Mouse (Mus musculus) right cerebral cortex, postnatal 14 days (tissue): ENCODE measurements around the gene H2-DMb2.

Experiments
- DNase-seq: peaks from one replicate; pipeline ENCODE4 v3.0.0; 2022

The H2-DMb2 gene

DNA sequence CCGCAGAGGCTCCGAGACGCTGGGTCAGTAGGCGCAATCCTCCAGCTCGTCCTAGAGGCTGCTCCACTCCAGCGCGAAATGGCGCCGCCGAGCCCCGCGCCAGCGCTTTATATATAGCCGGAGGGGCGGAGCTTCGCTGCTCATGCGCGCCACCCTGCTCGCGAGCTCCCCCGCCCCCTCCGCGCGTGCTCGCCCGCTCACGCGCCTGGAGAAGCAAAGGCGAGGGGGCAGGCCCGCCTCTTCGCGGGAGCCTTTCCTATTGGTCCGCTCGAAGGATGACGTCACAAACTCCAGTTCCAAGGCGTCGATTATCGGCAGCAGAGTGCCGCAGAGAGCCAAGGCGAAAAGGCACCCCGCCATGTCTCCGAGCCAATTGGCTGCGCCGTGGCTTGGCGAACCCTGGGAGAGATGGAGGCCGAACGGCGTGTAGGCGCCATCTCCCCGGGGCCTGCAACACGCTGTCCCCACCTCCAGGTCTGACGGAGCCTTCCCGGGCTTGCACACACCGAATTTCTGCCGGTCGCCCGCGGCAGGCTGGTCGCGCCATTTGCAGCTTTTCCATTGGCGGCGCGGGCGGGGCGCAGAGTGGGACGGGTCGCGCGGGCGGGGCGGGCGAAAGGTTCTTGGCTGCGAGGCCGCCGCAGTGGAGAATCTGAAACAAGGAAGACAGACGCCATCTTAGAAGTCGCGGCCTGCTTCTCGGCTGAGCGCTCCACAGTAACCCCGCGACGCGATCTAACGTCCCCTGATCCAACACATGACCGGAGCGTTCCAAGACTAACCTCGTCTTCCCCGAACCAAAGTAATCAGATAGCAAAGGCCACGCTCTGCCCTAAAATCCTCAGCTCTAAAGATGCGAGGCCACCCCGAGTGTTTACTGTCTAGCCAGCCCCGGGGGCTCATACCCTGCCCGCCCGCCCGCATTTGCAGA is 23.6 kb upstream of the H2-DMb2 start, which contains the start of gene H2-DMa:
Gene H2-DMa (plus strand): TSS at position 293 of the 931 bp plus-strand sequence.
- DNase-seq = peak; percentile 97

GRCm38 (mm10) chr17:34120180-34120723 is 22.9 kb upstream of the H2-DMb2 start:
- peak; percentile 91 for DNase-seq

DNA sequence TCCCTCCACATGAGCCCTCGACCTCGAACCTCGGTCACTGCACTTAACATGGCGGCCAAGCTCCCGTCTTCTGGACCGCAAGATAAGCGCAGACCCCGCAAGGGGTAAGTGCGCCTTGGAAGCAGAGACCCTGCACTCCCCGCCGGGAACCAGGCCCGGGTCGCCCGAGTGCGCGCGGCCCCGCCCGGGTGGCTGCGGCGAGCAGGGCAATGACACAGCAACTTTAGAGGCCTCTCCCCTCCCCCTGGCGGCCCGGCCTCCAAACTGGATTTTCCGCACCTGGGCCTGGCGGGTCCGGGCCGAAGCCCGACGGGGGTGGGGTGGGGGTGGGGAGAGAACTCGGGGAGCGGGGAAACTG is 22.3 kb upstream of the H2-DMb2 start:
- peak; percentile 75 for DNase-seq

DNA sequence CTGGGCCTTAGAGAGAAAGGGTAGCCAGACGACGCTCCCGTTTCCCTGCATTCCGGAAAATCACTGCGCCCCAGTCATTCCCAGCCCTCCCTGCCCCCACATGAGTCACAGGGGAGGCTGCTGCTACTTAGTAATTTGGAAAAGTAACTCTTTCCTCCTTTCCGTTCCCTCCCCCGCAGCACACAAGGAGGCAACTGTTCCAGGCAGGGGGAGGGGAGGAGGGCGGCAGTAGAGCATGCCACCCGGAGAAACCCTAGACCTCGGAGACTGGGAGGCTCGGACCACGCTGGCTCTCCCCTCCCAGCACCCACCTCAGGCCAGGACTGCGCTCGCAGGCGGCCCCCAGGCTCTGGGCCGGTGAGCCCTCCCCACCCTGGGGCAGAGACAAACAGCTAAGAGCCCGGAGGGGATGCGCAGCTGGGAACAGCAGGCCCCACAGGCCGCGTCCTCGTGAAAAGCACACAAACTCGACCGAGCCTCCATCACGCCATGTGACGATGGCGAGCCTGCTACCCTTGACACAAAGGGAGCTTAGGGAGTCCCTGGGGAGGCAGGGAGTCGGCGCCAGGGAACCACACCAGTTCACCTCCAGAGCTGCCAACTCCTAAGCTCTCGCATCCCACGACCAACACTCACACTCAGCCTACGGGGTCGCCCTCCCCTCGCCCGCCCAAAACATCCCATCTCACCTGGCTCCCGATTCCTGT is 21.8 kb upstream of the H2-DMb2 start:
- peak; percentile 79 for DNase-seq

DNA sequence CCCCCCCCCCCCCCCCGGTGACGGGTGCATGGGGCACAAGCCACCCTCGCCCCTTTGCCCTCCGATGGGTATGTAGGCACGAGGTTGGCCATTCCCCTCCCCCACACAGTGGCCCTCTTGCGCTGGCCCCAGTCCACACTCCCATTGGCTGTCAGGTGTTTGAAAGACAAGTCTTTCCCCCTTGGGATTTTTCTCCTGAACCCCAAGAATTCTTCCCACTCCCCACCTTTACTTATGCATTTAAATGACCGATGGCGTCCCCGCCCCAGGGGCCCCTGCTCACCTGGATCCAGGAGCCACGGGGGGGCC is 21.3 kb upstream of the H2-DMb2 start:
- peak; percentile 68 for DNase-seq

DNA sequence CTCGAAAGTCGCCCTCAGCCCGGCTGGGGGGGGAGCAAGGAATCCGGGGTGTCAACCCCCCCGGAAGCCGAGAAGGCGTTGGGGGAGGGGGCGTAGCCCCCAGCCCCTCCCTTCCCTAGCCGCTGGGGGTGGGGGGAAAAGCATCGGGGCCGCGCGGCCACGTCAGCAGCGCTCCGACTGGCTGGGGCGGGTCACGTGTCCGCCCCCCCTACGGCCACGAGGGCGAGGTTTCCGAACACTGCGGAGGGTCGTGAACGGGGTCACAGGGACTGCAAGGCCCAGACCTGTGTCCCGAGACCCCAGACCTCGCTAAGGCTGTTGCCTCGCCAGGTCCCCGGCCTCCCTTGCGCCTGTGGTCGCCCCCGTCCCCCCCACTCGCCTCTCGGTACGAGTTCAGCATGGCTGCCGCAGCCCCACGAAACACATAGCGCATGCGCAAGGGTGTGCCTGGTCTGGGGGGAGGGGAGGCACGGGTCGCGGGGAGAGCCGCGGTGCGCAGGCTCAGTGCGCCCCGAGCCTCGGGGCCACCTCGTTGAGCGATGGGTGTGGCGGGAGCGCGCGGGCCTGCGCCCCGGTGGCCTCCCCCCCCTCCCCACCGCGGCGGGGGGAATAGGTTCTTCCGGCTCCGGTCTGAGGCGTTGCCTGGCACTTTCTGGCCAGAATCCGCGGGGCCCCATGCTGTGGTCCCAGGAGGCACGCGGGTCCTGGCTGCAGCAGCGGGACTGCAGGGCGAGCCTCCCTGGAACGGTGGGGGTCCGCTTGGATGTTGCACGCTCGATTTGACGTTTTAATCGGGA is 20.7 kb upstream of the H2-DMb2 start, which contains the start of gene Brd2:
Gene Brd2 (minus strand): TSS at position 447 of the 797 bp plus-strand sequence.
- DNase-seq = peak; percentile 97

DNA sequence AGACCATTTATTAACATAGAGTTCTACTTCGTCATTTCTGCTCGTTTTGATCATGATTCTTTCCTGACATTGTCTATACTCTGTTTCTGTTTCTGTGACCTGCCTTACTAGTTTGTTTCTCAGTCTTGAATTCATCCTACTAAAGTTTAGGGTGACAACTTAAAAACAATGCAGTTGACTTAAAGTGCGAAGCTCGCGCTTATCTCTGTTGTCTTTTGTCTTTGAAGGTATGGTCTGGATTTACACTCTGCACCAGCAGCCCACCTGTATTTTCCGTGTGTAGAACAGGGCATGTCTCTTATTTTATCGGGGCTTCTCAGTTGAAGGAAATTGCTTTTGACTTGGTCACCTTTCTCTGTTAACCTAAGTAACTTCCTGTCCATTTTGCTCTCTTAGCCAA is 20.0 kb upstream of the H2-DMb2 start:
- no peak for DNase-seq

DNA sequence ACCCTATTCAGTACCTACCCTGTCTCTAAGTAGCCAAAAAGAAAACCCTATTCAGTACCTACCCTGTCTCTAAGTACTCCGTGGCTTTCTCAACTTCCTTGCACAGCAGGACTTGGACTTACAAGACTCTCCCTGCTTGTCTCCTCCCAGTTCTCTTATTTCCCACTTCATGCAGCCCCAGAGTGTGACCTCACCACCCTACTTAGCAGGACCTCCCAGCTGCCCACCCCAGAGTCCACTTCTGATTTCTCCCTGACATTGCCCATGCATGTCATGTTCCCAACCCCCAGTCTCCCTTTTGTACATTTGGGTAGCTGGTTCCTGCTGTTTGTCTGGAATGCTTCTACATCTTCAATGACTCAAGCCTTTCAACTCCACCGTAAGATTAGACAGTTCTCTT is 19.6 kb upstream of the H2-DMb2 start:
- DNase-seq = no peak

DNA sequence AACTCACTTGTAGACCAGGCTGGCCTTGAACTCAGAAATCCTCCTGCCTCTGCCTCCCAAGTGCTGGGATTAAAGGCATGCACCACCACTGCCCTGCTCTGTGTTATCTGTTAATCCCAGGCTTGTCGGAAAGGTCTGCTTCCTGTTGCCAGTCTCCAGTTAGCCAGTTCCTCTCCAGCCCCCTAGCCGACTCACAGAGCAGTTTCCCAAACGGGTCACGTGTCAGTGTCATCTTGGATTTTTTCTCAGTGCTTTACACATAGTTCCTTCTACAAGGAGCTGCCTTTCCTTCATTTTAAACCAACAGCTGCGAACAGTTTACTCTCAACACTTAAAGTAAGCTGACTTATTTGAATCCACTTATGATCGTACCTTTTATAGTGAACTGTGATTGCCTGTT is 18.5 kb upstream of the H2-DMb2 start:
- no peak for DNase-seq

- no peak for DNase-seq
Measured at GRCm38 (mm10) chr17:34126826-34127420, 16.2 kb upstream of the H2-DMb2 start.

DNA sequence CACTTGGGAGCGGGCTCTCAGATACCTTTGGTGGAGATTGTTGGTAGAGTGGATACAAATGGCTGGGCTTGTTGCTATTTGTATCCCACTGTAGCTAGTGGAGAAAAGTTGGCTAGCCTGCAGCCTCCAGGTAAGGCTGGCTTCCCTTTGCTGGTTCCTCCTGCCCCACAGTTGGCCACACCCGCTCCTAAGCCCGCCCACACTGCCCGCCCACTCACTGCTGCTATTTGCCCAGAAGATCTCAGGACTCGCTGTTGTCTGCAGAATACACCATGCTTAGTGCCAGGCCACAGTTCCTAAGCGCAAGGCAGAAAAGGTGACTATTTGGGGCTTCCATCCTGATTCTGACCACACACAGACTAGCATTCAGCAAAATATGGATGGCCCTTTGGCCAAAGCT is 15.6 kb upstream of the H2-DMb2 start:
- DNase-seq = peak; percentile 57

- DNase-seq = peak; percentile 66
Measured at GRCm38 (mm10) chr17:34128264-34128937, 14.7 kb upstream of the H2-DMb2 start.

GRCm38 (mm10) chr17:34128944-34129791 is 13.9 kb upstream of the H2-DMb2 start:
- DNase-seq = no peak

- no peak for DNase-seq
Measured at GRCm38 (mm10) chr17:34130073-34130947, 12.8 kb upstream of the H2-DMb2 start.

DNA sequence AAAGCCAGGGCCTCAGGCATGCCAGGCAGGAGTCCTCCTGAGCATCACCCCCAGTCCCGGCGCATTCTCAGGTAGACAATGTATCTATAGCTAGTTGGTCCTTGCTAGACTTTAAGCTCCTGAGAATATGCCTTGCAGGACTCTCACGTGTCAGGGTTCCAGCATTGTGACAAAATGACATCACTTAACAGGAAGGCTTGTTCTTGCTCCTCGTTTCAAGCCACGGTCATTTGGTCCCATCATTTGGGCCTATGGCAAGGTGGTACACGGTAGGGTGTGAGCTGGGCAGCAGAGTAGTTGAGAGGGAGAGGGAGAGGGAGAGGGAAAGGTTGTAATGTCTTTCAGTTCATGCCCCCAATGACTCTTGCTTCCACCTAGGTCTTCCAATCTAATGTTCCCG is 11.2 kb upstream of the H2-DMb2 start:
- no peak for DNase-seq

GRCm38 (mm10) chr17:34133289-34133688 is 9.8 kb upstream of the H2-DMb2 start:
- DNase-seq = no peak

GRCm38 (mm10) chr17:34134451-34134850 is 8.7 kb upstream of the H2-DMb2 start:
- no peak for DNase-seq

GRCm38 (mm10) chr17:34135297-34136224 is 7.5 kb upstream of the H2-DMb2 start:
- peak; percentile 98 for DNase-seq

DNA sequence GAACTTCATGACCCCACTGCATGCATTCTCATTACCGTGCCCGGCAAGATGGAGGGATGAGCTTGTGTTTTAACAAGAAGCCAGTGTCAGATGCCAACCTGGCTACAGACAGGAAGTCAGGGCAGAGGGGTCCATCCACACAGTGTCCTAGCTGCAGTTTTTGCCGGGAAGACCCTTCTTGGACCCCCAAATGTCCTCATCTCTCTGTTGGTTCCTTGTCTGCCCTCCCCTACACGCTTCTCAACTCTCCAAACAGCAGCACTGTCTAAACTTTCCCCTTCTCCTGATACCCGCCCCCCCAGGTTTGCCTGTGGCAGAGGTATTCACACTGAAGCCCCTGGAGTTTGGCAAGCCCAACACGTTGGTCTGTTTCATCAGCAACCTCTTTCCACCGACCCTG is 5.5 kb upstream of the H2-DMb2 start:
- no peak for DNase-seq
